Mouse (Mus musculus) embryonic facial prominence, embryonic 14.5 days (tissue): Measurements from ENCODE around the gene Tnfaip8l1. TPM values are rescaled to one million over a fixed set of nuclear protein-coding genes. Genes with fewer than 3 reads are reported as not detected.
A peak's percentile ranks its signal among the peaks of the same experiment; 100 is the strongest.

Experiments
- ATAC-seq: fragments of 200-750 bp; cut with Nextera tagmentation; 2 replicates; pipeline ENCODE4 v1.8.0; 2017; ENCODE audit warnings: low read depth, moderate number of reproducible peaks, moderate TSS enrichment
- DNase-seq: peaks from one replicate; pipeline ENCODE4 v3.0.0-alpha.2; 2015; ENCODE audit warnings: low spot score
- H3K27ac ChIP-seq: fragments of 300-500 bp; sonication (generic); replicated peaks from 2 replicates; pipeline ENCODE4 v1.5.1; 2014; ENCODE audit warnings: low read depth, mild to moderate bottlenecking, low read length, moderate library complexity
- H3K27me3 ChIP-seq: fragments of 300-500 bp; sonication (generic); replicated peaks from 2 replicates; pipeline ENCODE4 v1.6.1; 2014; ENCODE audit warnings: low read length; ENCODE audit not compliant: control insufficient read depth, insufficient read depth
- H3K36me3 ChIP-seq: fragments of 300-500 bp; sonication (generic); 2 replicates; pipeline ENCODE4 v1.6.1; 2014; ENCODE audit warnings: low read length, mixed read lengths; ENCODE audit not compliant: control insufficient read depth, insufficient read depth
- H3K4me1 ChIP-seq: fragments of 300-500 bp; sonication (generic); 2 replicates; pipeline ENCODE4 v1.6.1; 2014; ENCODE audit warnings: antibody characterized with exemption, low read length; ENCODE audit not compliant: control insufficient read depth, insufficient read depth
- H3K4me2 ChIP-seq: fragments of 300-500 bp; sonication (generic); 2 replicates; pipeline ENCODE4 v1.6.1; 2014; ENCODE audit warnings: low read depth, mild to moderate bottlenecking, low read length, moderate library complexity, mixed read lengths
- H3K4me3 ChIP-seq: fragments of 300-500 bp; sonication (generic); 2 replicates; pipeline ENCODE4 v1.5.1; 2014; ENCODE audit warnings: low read depth, mild to moderate bottlenecking, low read length
- H3K9ac ChIP-seq: fragments of 300-500 bp; sonication (generic); 2 replicates; pipeline ENCODE4 v1.6.1; 2014; ENCODE audit warnings: low read depth, mild to moderate bottlenecking, low read length, moderate library complexity, mixed read lengths
- H3K9me3 ChIP-seq: fragments of 300-500 bp; sonication (generic); 2 replicates; pipeline ENCODE4 v1.6.1; 2016; ENCODE audit warnings: low read length; ENCODE audit not compliant: control insufficient read depth
- WGBS: fragments of 180-500 bp; shearing (Covaris S2); extraction: QIAGEN DNeasy Blood & Tissue Kit; methylation state at CpG from one replicate; pipeline ENCODE4 v1.1.7; 2014; 5-methylcytosine and 5-hydroxymethylcytosine counted together
- polyA plus RNA-seq: library from polyadenylated mRNA; unstranded; fragments of >200 nt; fragmentation: Nextera tagmentation; extraction: Ambion mirVana; gene quantifications from 2 replicates; pipeline ENCODE4 v1.2.1, GENCODE M21; 2014

Tnfaip8l1 gene
- polyA plus RNA-seq, 1 experiment from 2014 or later: 10.2 TPM

GRCm38 (mm10) chr17:56175416-56175815 is 13.1 kb downstream of the Tnfaip8l1 start:
- H3K4me1 ChIP-seq: no peaks in the 10 kb centered on the region
- DNase-seq: no peak
- 97% methylated on average over 3 of the region's 3 CpGs for WGBS
- H3K36me3 ChIP-seq: peaks cover 44% of the 10 kb centered on the region
- no peak for ATAC-seq
- no peaks in the 10 kb centered on the region for H3K9me3 ChIP-seq
- H3K4me3 ChIP-seq: no peak overlapping the region
- H3K27me3 ChIP-seq: no peaks in the 10 kb centered on the region
- H3K9ac ChIP-seq: no peak overlapping the region
- H3K27ac ChIP-seq: no peak overlapping the region
- H3K4me2 ChIP-seq: no peak overlapping the region

DNA sequence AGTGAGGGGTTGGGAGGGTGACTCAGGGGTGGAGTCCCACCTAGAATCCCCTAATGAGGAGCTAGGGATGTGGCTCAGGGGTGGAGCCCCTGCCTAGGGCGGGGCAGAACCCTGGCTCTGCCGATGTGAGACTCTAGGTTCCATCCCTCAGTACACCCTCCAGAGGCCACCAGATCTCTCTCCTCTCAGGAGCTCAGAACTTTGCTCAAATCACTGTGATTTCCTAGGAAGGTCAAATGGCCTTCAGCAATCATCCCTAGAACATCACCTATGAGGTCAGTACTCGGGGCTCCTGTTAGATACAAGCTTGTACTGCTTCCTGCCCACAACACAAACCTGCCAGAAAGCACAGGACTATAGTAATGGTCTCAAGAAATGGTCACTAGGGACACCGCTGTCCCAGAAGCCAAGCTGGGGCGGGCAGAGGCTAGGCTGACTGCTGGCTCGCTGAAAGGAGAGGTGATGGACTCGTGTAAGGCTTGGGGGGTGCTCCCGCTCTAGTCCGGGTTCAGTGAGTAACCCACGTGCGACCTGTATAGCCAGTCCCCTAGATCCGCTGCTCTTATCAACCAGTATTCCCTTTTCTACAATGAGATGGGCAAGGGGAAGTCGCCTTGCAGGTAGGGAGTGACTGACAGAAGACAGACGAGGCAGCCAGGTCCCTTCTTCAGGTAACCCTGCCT is 20.8 kb downstream of the Tnfaip8l1 start:
- peak overlapping the region; percentile 54 for H3K27ac ChIP-seq
- H3K36me3 ChIP-seq: peaks cover 57% of the 10 kb centered on the region
- no peaks in the 10 kb centered on the region for H3K9me3 ChIP-seq
- peak overlapping the region; percentile 67 for H3K4me3 ChIP-seq
- WGBS: 2% methylated on average over 14 of the region's 14 CpGs
- no peaks in the 10 kb centered on the region for H3K27me3 ChIP-seq
- H3K4me1 ChIP-seq: 0 out of 2 replicates have a peak, but pooled peaks cover 7% of the 10 kb centered on the region
- peak overlapping the region; percentile 79 for H3K9ac ChIP-seq
- H3K4me2 ChIP-seq: peak overlapping the region; percentile 93
- no peak for DNase-seq
- peak; percentile 5; the same call in 1 of the 2 replicates for ATAC-seq

- Histone ChIP-seq H3K9me3 (no peaks in the 10 kb centered on the region), H3K27me3 (no peaks in the 10 kb centered on the region), H3K4me2 (peak within 1 kb of the TSS; percentile 93), H3K4me3 (peak within 1 kb of the TSS; percentile 67), H3K36me3 (peaks cover 61% of the 10 kb centered on the region), H3K4me1 (0 out of 2 replicates have a peak, but pooled peaks cover 7% of the 10 kb centered on the region), H3K9ac (peak within 1 kb of the TSS; percentile 79), H3K27ac (peak within 1 kb of the TSS; percentile 54)
- WGBS: under 1% methylated on average over 36 of the region's 47 CpGs
- DNase-seq (peak; percentile 97), ATAC-seq (peak; percentile 94)
Measured at GRCm38 (mm10) chr17:56183658-56184103, 21.4 kb downstream of the Tnfaip8l1 start, which contains the start of gene Mydgf. Mydgf (minus strand) TSS chr17:56183920.

GRCm38 (mm10) chr17:56185281-56186141 is 23.2 kb downstream of the Tnfaip8l1 start:
- Histone ChIP-seq H3K4me2 (peak overlapping the region; percentile 93; the same call in 1 of the 2 replicates), H3K27me3 (no peaks in the 10 kb centered on the region), H3K4me3 (no peak overlapping the region), H3K9ac (peak overlapping the region; percentile 34; the same call in 1 of the 2 replicates), H3K27ac (peak overlapping the region; percentile 61), H3K36me3 (peaks cover 62% of the 10 kb centered on the region), H3K4me1 (0 out of 2 replicates have a peak, but pooled peaks cover 7% of the 10 kb centered on the region), H3K9me3 (no peaks in the 10 kb centered on the region)
- ATAC-seq (peak; percentile 66; the same call in 1 of the 2 replicates), DNase-seq (peak; percentile 71)
- 34% methylated on average over 11 of the region's 11 CpGs for WGBS

DNA sequence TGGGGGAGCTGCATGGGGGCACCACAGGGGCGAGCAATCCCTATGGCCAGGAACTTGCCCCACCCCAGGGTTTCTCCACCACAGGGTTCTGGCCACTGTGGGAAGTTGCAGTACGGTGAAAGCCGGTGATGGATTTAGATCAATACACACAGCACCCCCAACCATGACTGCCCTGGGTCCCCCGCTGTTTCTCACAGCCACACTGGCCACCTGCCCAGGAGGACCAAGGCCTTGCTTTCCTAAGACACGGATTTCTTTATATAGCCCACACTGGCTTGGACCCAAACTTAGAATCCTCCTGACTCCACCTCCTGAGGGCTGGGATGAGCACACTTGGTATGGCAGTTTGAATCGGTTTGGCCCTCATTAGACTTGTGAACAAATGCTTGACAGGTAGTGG is 29.0 kb downstream of the Tnfaip8l1 start:
- Histone ChIP-seq H3K27ac (no peak overlapping the region), H3K4me3 (no peak overlapping the region), H3K4me1 (no peaks in the 10 kb centered on the region), H3K36me3 (peaks cover 94% of the 10 kb centered on the region), H3K9me3 (no peaks in the 10 kb centered on the region), H3K27me3 (no peaks in the 10 kb centered on the region), H3K4me2 (no peak overlapping the region), H3K9ac (no peak overlapping the region)
- ATAC-seq (no peak), DNase-seq (no peak)
- 82% methylated on average over 5 of the region's 6 CpGs for WGBS

DNA sequence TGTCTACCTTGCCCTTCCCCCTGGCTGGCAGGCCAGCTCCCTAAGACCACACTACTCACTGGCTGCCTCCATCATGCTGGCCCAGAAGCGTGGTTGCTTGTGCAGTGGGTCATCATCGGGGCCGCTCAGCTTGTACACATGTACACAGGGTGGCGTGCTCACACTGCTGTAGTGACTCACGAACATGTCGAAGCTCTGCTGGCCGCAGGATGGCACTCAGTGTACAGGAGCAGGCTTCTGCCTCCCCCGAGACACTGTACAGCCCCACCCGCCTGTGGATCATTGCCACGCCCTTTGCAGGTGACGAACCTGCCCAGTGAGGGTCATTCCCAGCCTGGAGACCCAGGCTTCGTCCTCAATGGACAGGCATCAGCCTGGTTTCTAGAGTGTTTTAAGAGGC is 32.1 kb downstream of the Tnfaip8l1 start:
- Histone ChIP-seq H3K36me3 (peaks cover 94% of the 10 kb centered on the region), H3K9me3 (no peaks in the 10 kb centered on the region), H3K4me3 (no peak overlapping the region), H3K27ac (no peak overlapping the region), H3K4me1 (no peaks in the 10 kb centered on the region), H3K9ac (no peak overlapping the region), H3K4me2 (no peak overlapping the region), H3K27me3 (no peaks in the 10 kb centered on the region)
- no peak for DNase-seq
- no peak for ATAC-seq
- 89% methylated on average over 12 of the region's 12 CpGs for WGBS

DNA sequence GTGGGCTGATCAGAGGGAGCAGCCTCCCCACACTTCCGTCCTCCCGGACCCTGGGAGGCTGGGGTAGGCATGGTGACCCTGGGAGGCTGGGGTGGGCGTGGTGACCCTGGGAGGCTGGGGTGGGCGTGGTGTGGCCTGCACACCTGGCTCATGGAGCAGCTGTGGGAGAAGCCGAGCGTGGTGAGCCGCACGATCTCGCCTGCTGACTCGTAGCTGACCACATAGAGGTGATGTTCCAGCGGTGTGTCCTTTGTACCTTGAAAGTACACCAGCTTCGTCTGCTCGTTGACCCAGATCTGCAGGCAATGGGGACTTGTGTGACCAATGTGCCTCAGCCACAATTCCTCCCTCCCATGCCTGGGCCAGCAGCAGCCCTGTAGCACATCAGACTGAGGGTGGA is 32.5 kb downstream of the Tnfaip8l1 start:
- H3K36me3 ChIP-seq: peaks cover 94% of the 10 kb centered on the region
- WGBS: 90% methylated on average over 13 of the region's 13 CpGs
- no peak overlapping the region for H3K4me3 ChIP-seq
- H3K27me3 ChIP-seq: no peaks in the 10 kb centered on the region
- no peaks in the 10 kb centered on the region for H3K9me3 ChIP-seq
- no peak for ATAC-seq
- no peak overlapping the region for H3K4me2 ChIP-seq
- DNase-seq: no peak
- H3K27ac ChIP-seq: no peak overlapping the region
- H3K4me1 ChIP-seq: no peaks in the 10 kb centered on the region
- H3K9ac ChIP-seq: no peak overlapping the region

- Histone ChIP-seq H3K4me3 (no peak overlapping the region), H3K27me3 (no peaks in the 10 kb centered on the region), H3K27ac (no peak overlapping the region), H3K36me3 (peaks cover 92% of the 10 kb centered on the region), H3K9ac (no peak overlapping the region), H3K4me2 (no peak overlapping the region), H3K4me1 (no peaks in the 10 kb centered on the region), H3K9me3 (no peaks in the 10 kb centered on the region)
- 75% methylated on average over 2 of the region's 2 CpGs for WGBS
- no peak for DNase-seq
- ATAC-seq: no peak
Measured at GRCm38 (mm10) chr17:56196860-56197259, 34.6 kb downstream of the Tnfaip8l1 start.
